Mouse (Mus musculus) brain, embryonic 14.5 days (tissue): Measurements from ENCODE around the gene Arhgef2.

Source experiments
- CTCF ChIP-seq: fragments of 200-500 bp; IDR thresholded peaks from 2 replicates; pipeline ENCODE4 v1.5.1; 2012; ENCODE audit warnings: inconsistent platforms, mild to moderate bottlenecking, moderate library complexity, borderline replicate concordance; ENCODE audit not compliant: insufficient read depth, insufficient read length; ENCODE audit errors: extremely low read depth
- POLR2A ChIP-seq: fragments of 200-500 bp; IDR thresholded peaks from 2 replicates; pipeline ENCODE4 v1.6.1; 2012; ENCODE audit warnings: mild to moderate bottlenecking, inconsistent platforms, borderline replicate concordance; ENCODE audit not compliant: poor library complexity, insufficient read depth, insufficient read length, severe bottlenecking; ENCODE audit errors: extremely low read depth

DNA sequence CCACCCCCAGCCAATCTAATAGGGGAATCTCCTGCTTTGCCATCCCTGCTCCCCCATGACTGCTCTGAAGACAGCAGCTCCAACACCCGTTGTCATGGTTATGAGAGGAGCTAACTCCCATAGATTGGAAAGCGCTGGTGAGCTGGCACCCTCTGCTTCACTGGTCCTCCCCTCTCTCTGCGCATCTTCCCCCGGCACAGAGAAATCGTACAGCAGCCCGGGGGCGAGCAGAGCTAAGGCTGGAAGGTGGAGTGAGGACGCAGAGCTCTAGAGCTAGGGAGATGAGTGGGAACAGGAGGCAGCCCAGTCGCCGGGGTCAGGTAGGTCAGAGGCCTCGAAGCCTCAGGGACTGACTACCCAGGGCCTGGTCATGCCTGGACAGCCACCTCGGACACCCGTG lies 23.5 kb downstream of the Arhgef2 start:
- TF ChIP-seq POLR2A = no peak
- TF ChIP-seq CTCF = no peak
